Mouse (Mus musculus): Measurements from ENCODE around the gene Rfc4. TPM values are rescaled to one million over a fixed set of nuclear protein-coding genes. Genes with fewer than 3 reads are reported as not detected.

The Rfc4 gene
- polyA plus RNA-seq, 1 experiment, result 1.3 TPM

- DNase-seq (ENCODE audit: low spot score), result no peak
These were observed 8.0 kb upstream of the Rfc4 start for GRCm38 (mm10) chr16:23135421-23136149.

- DNase-seq (ENCODE audit: low spot score), result no peak
These were observed 4.8 kb upstream of the Rfc4 start for GRCm38 (mm10) chr16:23132336-23132735.

GRCm38 (mm10) chr16:23130303-23130702, 2.8 kb upstream of the Rfc4 start:
- no peak for DNase-seq (ENCODE audit: low spot score)

- no peak for DNase-seq (ENCODE audit: low spot score)
These were observed 245 bp downstream of the Rfc4 start for GRCm38 (mm10) chr16:23127311-23127672.

GRCm38 (mm10) chr16:23124398-23124797, 3.1 kb downstream of the Rfc4 start:
- no peak for DNase-seq (ENCODE audit: low spot score)

- DNase-seq (ENCODE audit: low spot score), result no peak
These were observed 4.4 kb downstream of the Rfc4 start for GRCm38 (mm10) chr16:23123104-23123503.

GRCm38 (mm10) chr16:23122446-23122845, 5.1 kb downstream of the Rfc4 start:
- DNase-seq (ENCODE audit: low spot score), result no peak

- no peak for DNase-seq (ENCODE audit: low spot score)
These were observed 10.4 kb downstream of the Rfc4 start for GRCm38 (mm10) chr16:23117173-23117572.

GRCm38 (mm10) chr16:23115486-23115885, 12.1 kb downstream of the Rfc4 start:
- no peak for DNase-seq (ENCODE audit: low spot score)

GRCm38 (mm10) chr16:23114339-23115171, 13.0 kb downstream of the Rfc4 start:
- DNase-seq (ENCODE audit: low spot score), result no peak

- no peak for DNase-seq (ENCODE audit: low spot score)
These were observed 13.6 kb downstream of the Rfc4 start for GRCm38 (mm10) chr16:23113903-23114302.

- no peak for DNase-seq (ENCODE audit: low spot score)
These were observed 14.6 kb downstream of the Rfc4 start for GRCm38 (mm10) chr16:23112861-23113435.

GRCm38 (mm10) chr16:23112348-23112747, 15.2 kb downstream of the Rfc4 start:
- DNase-seq (ENCODE audit: low spot score), result no peak

GRCm38 (mm10) chr16:23109350-23110280, 17.9 kb downstream of the Rfc4 start:
- no peak for DNase-seq (ENCODE audit: low spot score)

- no peak for DNase-seq (ENCODE audit: low spot score)
These were observed 18.6 kb downstream of the Rfc4 start for GRCm38 (mm10) chr16:23108943-23109342.

GRCm38 (mm10) chr16:23107946-23108759, 19.4 kb downstream of the Rfc4 start:
- DNase-seq (ENCODE audit: low spot score), result peak; percentile 74

GRCm38 (mm10) chr16:23107231-23107942, 20.1 kb downstream of the Rfc4 start, which contains the start of gene Eif4a2:
Gene Eif4a2 (plus strand): TSS chr16:23107444.
- peak; percentile 95 for DNase-seq (ENCODE audit: low spot score)

GRCm38 (mm10) chr16:23106121-23106520, 21.4 kb downstream of the Rfc4 start:
- no peak for DNase-seq (ENCODE audit: low spot score)

GRCm38 (mm10) chr16:23103841-23104240, 23.7 kb downstream of the Rfc4 start:
- DNase-seq (ENCODE audit: low spot score), result no peak
